Mouse (Mus musculus) E14TG2a.4 (cell line): ENCODE data around the gene Spns2.

Experiments used
- H3K27me3 ChIP-seq: 2 replicates; pipeline ENCODE4 v1.6.1; 2014; ENCODE audit warnings: low read length, control low read depth; ENCODE audit not compliant: insufficient read depth
- H3K36me3 ChIP-seq: 2 replicates; pipeline ENCODE4 v1.6.1; 2014; ENCODE audit warnings: low read length, control low read depth; ENCODE audit not compliant: insufficient read depth
- H3K4me1 ChIP-seq: replicated peaks from 2 replicates; pipeline ENCODE4 v1.6.1; 2014; ENCODE audit warnings: low read depth, low read length, control low read depth
- H3K4me3 ChIP-seq: replicated peaks from 2 replicates; pipeline ENCODE4 v1.5.1; 2014; ENCODE audit warnings: mild to moderate bottlenecking, low read length
- H3K9me3 ChIP-seq: 2 replicates; pipeline ENCODE4 v1.6.1; 2014; ENCODE audit warnings: low read length, control low read depth
- CTCF ChIP-seq: conservative IDR thresholded peaks from 2 replicates; pipeline ENCODE4 v1.5.1; 2014; ENCODE audit warnings: low read length
- NANOG ChIP-seq: IDR thresholded peaks from 2 replicates; pipeline ENCODE4 v1.6.1; 2014; ENCODE audit warnings: borderline replicate concordance, low read length, mixed read lengths
- POU5F1 ChIP-seq: IDR thresholded peaks from 2 replicates; pipeline ENCODE4 v1.6.1; 2014; ENCODE audit warnings: low read length, borderline replicate concordance

Spns2 gene

DNA sequence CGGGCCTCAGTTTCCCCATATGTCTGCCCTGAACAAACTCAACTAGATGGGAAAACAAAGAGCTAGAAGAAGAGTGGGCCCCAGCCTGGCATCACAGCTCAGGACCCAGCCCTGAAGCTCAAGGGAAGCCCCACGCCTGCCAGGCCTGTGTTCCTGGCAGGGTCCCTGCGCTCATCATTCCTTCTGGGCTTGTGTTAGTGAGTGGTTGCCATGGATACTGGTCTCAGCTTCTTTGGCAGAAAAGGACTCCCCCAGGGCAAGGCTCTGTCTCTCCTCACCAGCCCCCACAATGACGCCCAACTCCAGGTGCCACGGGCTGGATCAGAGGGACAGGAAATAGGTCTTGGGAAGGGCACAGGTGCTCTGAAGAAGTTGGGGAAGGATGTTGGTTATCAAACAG, 4.5 kb downstream of the Spns2 start:
- Histone ChIP-seq H3K27me3 (peaks cover 48% of the 10 kb centered on the region), H3K36me3 (no peaks in the 10 kb centered on the region), H3K9me3 (no peaks in the 10 kb centered on the region), H3K4me3 (no peak overlapping the region), H3K4me1 (peaks cover 37% of the 10 kb centered on the region)
- TF ChIP-seq POU5F1 (no peak), NANOG (no peak), CTCF (no peak)

DNA sequence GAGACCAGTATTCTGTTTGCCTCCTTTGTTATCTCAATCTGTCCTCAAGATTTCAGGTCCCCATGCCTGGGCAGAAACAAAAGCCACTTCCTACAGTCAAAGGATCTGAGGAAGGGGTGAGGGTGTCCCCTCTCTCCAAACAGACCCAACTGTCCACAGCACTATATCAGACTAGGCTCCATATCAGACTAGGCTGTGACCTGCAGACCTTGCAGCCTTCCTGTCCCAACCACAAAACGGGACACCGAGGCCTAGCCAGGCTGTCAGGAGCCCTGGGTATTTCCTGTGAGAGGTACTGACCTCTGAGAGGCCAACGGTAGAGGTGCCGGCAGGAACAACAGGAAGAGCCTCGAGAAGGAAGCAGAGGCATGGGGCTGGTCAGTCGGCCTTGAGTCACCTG, 5.2 kb downstream of the Spns2 start:
- H3K36me3 ChIP-seq = no peaks in the 10 kb centered on the region
- no peaks in the 10 kb centered on the region for H3K9me3 ChIP-seq
- peaks cover 46% of the 10 kb centered on the region for H3K27me3 ChIP-seq
- TF ChIP-seq NANOG (no peak), CTCF (no peak), POU5F1 (no peak)
- H3K4me3 ChIP-seq = no peak overlapping the region
- H3K4me1 ChIP-seq = peaks cover 36% of the 10 kb centered on the region

DNA sequence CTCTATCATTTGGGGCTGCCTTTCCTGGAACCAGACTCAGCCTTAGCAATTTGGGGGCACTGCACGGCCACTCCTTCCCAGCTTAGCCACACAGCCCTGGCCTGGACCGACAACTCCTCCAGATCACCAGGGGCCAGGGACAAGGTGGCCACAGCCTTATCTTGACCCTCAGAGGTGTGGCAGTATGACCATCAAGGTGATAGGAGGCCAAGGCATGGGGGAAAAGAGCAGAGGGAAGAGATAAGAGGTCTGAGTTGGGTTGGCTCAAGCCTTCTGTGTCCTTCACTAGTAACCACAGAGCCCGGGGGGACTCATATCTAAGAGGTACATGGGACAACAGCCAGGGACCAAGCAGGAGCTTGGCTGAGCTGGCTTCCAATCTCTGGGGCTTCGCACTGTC, 7.8 kb downstream of the Spns2 start:
- Histone ChIP-seq H3K4me3 (no peak overlapping the region), H3K36me3 (no peaks in the 10 kb centered on the region), H3K27me3 (peaks cover 21% of the 10 kb centered on the region), H3K9me3 (no peaks in the 10 kb centered on the region), H3K4me1 (peaks cover 25% of the 10 kb centered on the region)
- TF ChIP-seq NANOG (no peak), POU5F1 (no peak), CTCF (no peak)

DNA sequence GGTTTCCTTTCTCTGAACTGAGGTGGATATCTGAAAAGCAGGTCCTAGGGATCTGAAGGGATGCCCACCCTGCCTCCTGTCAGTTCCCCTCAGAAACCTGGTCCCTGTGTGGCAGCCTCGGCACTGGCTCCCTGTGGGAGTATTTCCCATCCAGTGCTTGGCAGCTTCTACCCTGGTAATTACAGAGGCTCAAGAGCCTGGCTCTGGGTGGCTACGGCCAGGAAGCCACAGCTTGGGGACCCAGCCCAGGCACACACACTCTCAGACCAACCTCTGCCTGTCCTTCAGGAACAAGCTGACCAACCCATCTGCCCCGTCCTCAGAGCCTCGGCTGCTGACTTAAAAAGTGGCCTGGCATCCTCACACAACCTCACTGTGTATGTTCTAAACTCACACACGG, 8.4 kb downstream of the Spns2 start:
- no peak for TF ChIP-seq NANOG
- no peak for TF ChIP-seq CTCF
- no peak for TF ChIP-seq POU5F1
- Histone ChIP-seq H3K4me1 (peaks cover 25% of the 10 kb centered on the region), H3K9me3 (no peaks in the 10 kb centered on the region), H3K36me3 (no peaks in the 10 kb centered on the region), H3K27me3 (peaks cover 15% of the 10 kb centered on the region), H3K4me3 (no peak overlapping the region)

DNA sequence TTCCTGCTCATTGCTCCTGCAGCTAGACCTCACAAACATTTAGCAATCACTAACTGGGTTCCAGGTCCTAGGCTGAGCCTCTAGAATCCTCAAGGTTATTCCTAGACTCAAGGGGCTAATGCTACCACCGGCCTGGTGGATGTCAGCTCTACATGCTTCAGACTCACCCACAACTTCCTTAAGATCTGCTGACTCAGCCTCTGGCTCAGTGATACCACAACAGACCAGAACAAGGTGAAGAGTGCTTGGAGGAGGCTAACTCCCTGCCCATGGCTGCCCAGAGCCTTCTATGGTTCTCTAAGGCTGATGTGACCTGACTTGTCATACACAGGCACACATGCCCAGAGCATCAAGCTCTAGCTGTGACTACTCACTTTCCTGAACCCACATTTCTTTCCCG, 10.2 kb downstream of the Spns2 start:
- Histone ChIP-seq H3K36me3 (no peaks in the 10 kb centered on the region), H3K27me3 (no peaks in the 10 kb centered on the region; the same call in 1 of the 2 replicates), H3K4me3 (no peak overlapping the region), H3K4me1 (peaks cover 13% of the 10 kb centered on the region), H3K9me3 (no peaks in the 10 kb centered on the region)
- no peak for TF ChIP-seq POU5F1
- no peak for TF ChIP-seq NANOG
- no peak for TF ChIP-seq CTCF

DNA sequence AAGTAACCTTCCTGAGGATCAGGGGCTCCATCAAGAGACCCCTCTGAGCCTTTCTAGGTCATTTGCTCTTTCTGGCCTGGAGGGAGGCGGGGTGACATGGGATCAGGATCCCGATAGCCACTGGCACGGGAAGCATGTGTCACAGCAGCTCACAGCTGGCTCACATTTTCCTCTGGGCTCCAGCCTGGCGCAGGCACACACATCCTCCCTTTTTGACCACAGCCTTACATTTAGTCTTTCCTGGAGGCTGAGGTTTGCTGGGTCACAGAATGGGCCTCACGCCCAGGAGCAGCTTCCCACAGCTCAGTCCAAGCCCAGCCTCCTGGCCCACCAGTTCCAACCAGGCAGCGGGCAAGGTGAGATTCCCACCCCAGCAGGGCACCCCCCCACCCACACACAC, 11.5 kb downstream of the Spns2 start:
- TF ChIP-seq POU5F1 (no peak), NANOG (no peak)
- no peaks in the 10 kb centered on the region; the same call in 1 of the 2 replicates for H3K27me3 ChIP-seq

DNA sequence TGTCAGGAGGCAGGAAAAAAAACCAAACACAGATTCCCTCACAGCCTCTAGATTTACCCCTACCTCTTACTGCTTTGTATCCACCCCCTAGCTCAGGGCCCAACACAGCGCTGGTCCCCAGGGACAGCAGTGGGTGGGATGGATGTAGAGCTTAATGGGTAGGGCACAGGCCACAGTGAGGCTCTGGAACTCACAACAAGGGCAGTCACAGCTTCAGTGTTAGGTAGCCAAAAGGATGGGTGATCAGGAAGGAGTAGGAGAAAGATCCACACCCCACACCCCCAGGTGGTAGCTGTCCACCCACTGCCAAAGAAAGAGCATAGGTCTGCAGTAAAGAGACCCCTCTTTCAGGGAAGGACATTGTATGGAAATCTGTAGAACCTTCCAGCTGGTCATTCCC, 12.1 kb downstream of the Spns2 start:
- Histone ChIP-seq H3K9me3 (no peaks in the 10 kb centered on the region), H3K36me3 (no peaks in the 10 kb centered on the region), H3K4me3 (no peak overlapping the region), H3K27me3 (peaks cover 4% of the 10 kb centered on the region; the same call in 1 of the 2 replicates), H3K4me1 (peaks cover 13% of the 10 kb centered on the region)
- no peak for TF ChIP-seq POU5F1
- no peak for TF ChIP-seq CTCF
- TF ChIP-seq NANOG = no peak

More for the DNA sequence above, 11.5 kb downstream of the Spns2 start:
- H3K9me3 ChIP-seq = no peaks in the 10 kb centered on the region
- no peaks in the 10 kb centered on the region for H3K36me3 ChIP-seq
- H3K4me1 ChIP-seq = peaks cover 13% of the 10 kb centered on the region
- H3K4me3 ChIP-seq = no peak overlapping the region

DNA sequence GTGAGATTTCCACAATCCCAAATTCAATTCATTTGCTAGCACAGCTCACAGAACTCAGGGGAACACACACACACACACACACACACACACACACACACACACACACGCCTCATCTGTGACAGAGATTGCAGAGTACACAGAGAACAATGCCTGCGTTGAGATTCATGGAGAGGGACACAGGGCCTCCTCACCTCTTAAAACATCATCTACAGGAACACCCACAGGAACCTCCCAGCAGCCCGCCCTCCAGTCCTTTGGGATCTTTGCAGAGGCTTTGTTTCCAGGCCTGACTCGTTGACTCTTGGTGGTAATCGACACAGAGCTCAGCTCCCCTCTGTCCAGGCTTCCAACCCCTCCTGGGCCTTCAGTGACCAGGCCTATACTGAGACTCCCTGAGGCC, 12.5 kb downstream of the Spns2 start:
- Histone ChIP-seq H3K27me3 (peaks cover 4% of the 10 kb centered on the region; the same call in 1 of the 2 replicates), H3K36me3 (no peaks in the 10 kb centered on the region), H3K9me3 (no peaks in the 10 kb centered on the region), H3K4me3 (no peak overlapping the region), H3K4me1 (peaks cover 13% of the 10 kb centered on the region)
- TF ChIP-seq CTCF = no peak
- no peak for TF ChIP-seq NANOG
- no peak for TF ChIP-seq POU5F1

DNA sequence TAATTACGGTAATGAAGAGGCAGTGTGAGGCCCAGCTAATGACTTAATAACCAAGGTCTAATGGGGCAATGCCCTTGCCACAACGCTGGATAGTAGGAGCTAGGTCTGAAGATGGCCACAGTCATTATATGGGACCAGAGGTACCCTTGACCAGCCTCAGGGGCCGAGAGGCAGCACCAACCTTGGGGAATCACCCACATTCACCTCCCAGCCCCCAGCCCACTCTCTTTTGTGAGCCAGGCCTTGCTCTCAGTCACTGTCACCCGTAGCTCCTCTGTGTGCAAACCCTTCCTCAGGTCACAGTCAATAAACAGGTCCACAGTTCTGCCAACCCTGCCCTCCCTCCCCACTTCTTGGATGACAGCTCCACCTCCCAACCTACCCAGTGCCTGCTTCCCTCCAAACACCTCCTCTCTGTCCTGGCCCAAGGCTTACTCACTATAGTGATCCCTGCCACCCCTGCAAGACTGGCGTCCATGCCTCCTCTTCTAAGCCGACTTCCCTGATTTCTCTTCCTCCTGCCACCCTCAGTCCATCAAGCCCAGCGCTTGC, 13.6 kb downstream of the Spns2 start:
- Histone ChIP-seq H3K4me3 (no peak overlapping the region), H3K36me3 (no peaks in the 10 kb centered on the region), H3K4me1 (peaks cover 13% of the 10 kb centered on the region), H3K27me3 (peaks cover 4% of the 10 kb centered on the region; the same call in 1 of the 2 replicates), H3K9me3 (no peaks in the 10 kb centered on the region)
- TF ChIP-seq POU5F1 = no peak
- TF ChIP-seq CTCF = no peak
- no peak for TF ChIP-seq NANOG

DNA sequence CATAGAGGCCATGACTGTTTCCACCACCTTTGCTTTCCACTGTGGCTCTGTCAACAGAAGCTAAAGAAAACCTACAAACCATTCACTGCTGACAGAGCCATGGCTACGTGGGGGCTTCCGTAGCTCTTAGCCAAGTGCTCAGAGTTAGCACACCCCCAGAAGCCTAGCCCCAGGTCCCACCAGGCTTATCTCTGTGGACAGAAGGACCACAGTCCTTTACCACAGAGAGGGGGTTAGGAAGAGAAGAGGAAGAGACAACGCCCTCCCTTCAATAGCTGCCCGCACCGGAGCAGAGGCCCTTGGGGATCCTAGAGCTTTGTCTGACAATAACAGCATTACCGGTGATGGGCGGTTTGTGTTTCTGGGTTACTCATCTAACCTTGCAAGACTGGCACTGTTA, 14.3 kb downstream of the Spns2 start:
- no peak overlapping the region for H3K4me3 ChIP-seq
- no peaks in the 10 kb centered on the region for H3K9me3 ChIP-seq
- peaks cover 6% of the 10 kb centered on the region for H3K4me1 ChIP-seq
- TF ChIP-seq CTCF (no peak), NANOG (no peak), POU5F1 (no peak)
- peaks cover 4% of the 10 kb centered on the region; the same call in 1 of the 2 replicates for H3K27me3 ChIP-seq
- H3K36me3 ChIP-seq = no peaks in the 10 kb centered on the region
